Mouse (Mus musculus) limb, embryonic 14.5 days (tissue): Measurements from ENCODE around the gene Magi2. TPM values are rescaled to one million over a fixed set of nuclear protein-coding genes. Genes with fewer than 3 reads are reported as not detected.

ENCODE experiments used
- ATAC-seq: fragments of 200-750 bp; cut with Nextera tagmentation; 2 replicates; pipeline ENCODE4 v1.8.0; 2017; ENCODE audit warnings: low read depth, moderate number of reproducible peaks, moderate TSS enrichment; ENCODE audit not compliant: low FRiP score
- DNase-seq: peaks from one replicate; pipeline ENCODE4 v3.0.0-alpha.2; 2015; ENCODE audit warnings: low spot score
- H3K27ac ChIP-seq: fragments of 300-500 bp; sonication (generic); replicated peaks from 2 replicates; pipeline ENCODE4 v1.5.1; 2014; ENCODE audit warnings: low read depth, mild to moderate bottlenecking, low read length, moderate library complexity, mixed read lengths
- H3K27me3 ChIP-seq: fragments of 300-500 bp; sonication (generic); 2 replicates; pipeline ENCODE4 v1.6.1; 2014; ENCODE audit warnings: low read length, mixed read lengths; ENCODE audit not compliant: control insufficient read depth, insufficient read depth
- H3K36me3 ChIP-seq: fragments of 300-500 bp; sonication (generic); 2 replicates; pipeline ENCODE4 v1.6.1; 2014; ENCODE audit warnings: mild to moderate bottlenecking, low read length, moderate library complexity, mixed read lengths; ENCODE audit not compliant: control insufficient read depth, insufficient read depth
- H3K4me1 ChIP-seq: fragments of 300-500 bp; sonication (generic); 2 replicates; pipeline ENCODE4 v1.6.1; 2014; ENCODE audit warnings: antibody characterized with exemption, low read length, mixed read lengths; ENCODE audit not compliant: control insufficient read depth, insufficient read depth
- H3K4me2 ChIP-seq: fragments of 300-500 bp; sonication (generic); replicated peaks from 2 replicates; pipeline ENCODE4 v1.6.1; 2014; ENCODE audit warnings: low read depth, mild to moderate bottlenecking, low read length, moderate library complexity; ENCODE audit not compliant: severe bottlenecking
- H3K4me3 ChIP-seq: fragments of 300-500 bp; sonication (generic); replicated peaks from 2 replicates; pipeline ENCODE4 v1.5.1; 2014; ENCODE audit warnings: low read length
- H3K9ac ChIP-seq: fragments of 300-500 bp; sonication (generic); 2 replicates; pipeline ENCODE4 v1.6.1; 2014; ENCODE audit warnings: mild to moderate bottlenecking, low read depth, low read length, moderate library complexity; ENCODE audit not compliant: severe bottlenecking
- H3K9me3 ChIP-seq: fragments of 300-500 bp; sonication (generic); 2 replicates; pipeline ENCODE4 v1.6.1; 2016; ENCODE audit warnings: low read length; ENCODE audit not compliant: control insufficient read depth
- POLR2A ChIP-seq: fragments of 200-500 bp; IDR thresholded peaks from 2 replicates; pipeline ENCODE4 v1.8.0; 2012; ENCODE audit warnings: inconsistent platforms, mild to moderate bottlenecking, moderate library complexity, borderline replicate concordance; ENCODE audit not compliant: insufficient read depth, insufficient read length; ENCODE audit errors: extremely low read depth
- WGBS: fragments of 180-500 bp; shearing (Covaris S2); extraction: QIAGEN DNeasy Blood & Tissue Kit; methylation state at CpG from one replicate; pipeline ENCODE4 v1.1.7; 2014; 5-methylcytosine and 5-hydroxymethylcytosine counted together
- polyA plus RNA-seq, 2 experiments: library from polyadenylated mRNA; depleted of rRNA in 1 of 2; stranded (reverse) in 1 of 2; unstranded in 1 of 2; fragments of >200 nt; fragmentation: Nextera tagmentation in 1 of 2; extraction: Ambion mirVana in 1 of 2; gene quantifications; 2 replicates each; pipeline versions ENCODE4 v1.2.1 to v1.2.3; 2012 to 2014

Magi2 gene
- polyA plus RNA-seq, 2 experiments, result 4.0 to 4.5 TPM

- no peaks in the 10 kb centered on the region for H3K9me3 ChIP-seq
- 77% methylated on average over 10 of the region's 10 CpGs for WGBS
- H3K27me3 ChIP-seq, result no peaks in the 10 kb centered on the region
- no peak overlapping the region for H3K27ac ChIP-seq
- no peak for TF ChIP-seq POLR2A
- H3K36me3 ChIP-seq, result no peaks in the 10 kb centered on the region
- DNase-seq, result no peak
- H3K4me2 ChIP-seq, result no peak overlapping the region
- H3K4me3 ChIP-seq, result no peak overlapping the region
- ATAC-seq, result no peak
- peaks cover 2% of the 10 kb centered on the region; the same call in 1 of the 2 replicates for H3K4me1 ChIP-seq
- H3K9ac ChIP-seq, result no peak overlapping the region
Measured at GRCm38 (mm10) chr5:20681660-20682059, 1454.8 kb downstream of the Magi2 start.

- ATAC-seq, result no peak
- Histone ChIP-seq H3K9ac (no peak overlapping the region), H3K4me2 (no peak overlapping the region), H3K9me3 (no peaks in the 10 kb centered on the region), H3K27me3 (no peaks in the 10 kb centered on the region), H3K4me1 (no peaks in the 10 kb centered on the region), H3K4me3 (no peak overlapping the region), H3K36me3 (no peaks in the 10 kb centered on the region), H3K27ac (no peak overlapping the region)
- WGBS, result 66% methylated on average over 7 of the region's 7 CpGs
- TF ChIP-seq POLR2A, result no peak
- DNase-seq, result no peak
Measured at GRCm38 (mm10) chr5:20682208-20682607, 1455.4 kb downstream of the Magi2 start.

DNA sequence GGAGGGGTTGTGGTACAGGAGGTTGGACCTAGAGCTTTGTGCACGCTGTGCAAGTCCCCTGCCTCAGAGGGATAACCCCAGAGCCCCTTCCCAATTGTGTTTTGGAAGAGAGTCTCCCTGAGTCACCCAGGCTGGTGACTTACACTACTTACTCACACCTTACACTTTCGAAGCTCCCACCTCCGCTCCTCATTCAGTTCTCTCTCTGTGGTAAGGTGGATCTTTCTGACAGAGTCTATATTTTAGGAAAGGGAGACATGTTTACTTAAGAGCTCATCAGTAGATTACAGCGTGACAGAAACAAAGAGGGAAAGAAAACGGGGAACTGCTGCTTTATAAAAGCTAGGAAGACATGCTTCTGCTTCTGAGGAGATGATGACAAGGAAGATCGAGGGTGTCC is 1457.3 kb downstream of the Magi2 start:
- 83% methylated on average over 6 of the region's 6 CpGs for WGBS
- no peak for TF ChIP-seq POLR2A

DNA sequence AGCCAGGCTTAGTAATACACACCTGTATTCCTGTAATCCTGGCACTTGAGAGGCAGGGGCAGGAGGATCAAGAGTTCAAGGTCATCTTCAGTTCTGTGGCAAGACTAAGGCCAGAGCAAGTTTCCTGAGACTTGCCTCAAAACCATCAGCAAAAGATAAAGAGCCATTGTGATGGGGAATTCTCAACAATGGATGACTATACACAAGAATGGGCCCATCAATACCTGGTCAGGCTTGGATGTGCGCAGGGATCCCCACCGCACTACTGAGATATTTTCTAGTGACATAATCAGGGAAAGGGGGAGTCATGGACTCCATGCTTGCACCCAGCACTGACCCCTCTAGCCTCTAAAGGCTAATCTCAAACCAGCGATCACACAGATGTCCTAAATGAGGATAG is 1465.4 kb downstream of the Magi2 start:
- no peaks in the 10 kb centered on the region for H3K36me3 ChIP-seq
- H3K27ac ChIP-seq, result no peak overlapping the region
- TF ChIP-seq POLR2A, result no peak
- H3K4me3 ChIP-seq, result no peak overlapping the region
- H3K4me1 ChIP-seq, result no peaks in the 10 kb centered on the region
- H3K27me3 ChIP-seq, result no peaks in the 10 kb centered on the region
- no peak for ATAC-seq
- DNase-seq, result no peak
- no peaks in the 10 kb centered on the region for H3K9me3 ChIP-seq
- H3K9ac ChIP-seq, result no peak overlapping the region
- 94% methylated on average over 3 of the region's 3 CpGs for WGBS
- no peak overlapping the region for H3K4me2 ChIP-seq

More for the DNA sequence above, 1457.3 kb downstream of the Magi2 start:
- H3K9ac ChIP-seq, result no peak overlapping the region
- H3K4me1 ChIP-seq, result no peaks in the 10 kb centered on the region
- H3K4me2 ChIP-seq, result no peak overlapping the region
- no peak for DNase-seq
- H3K9me3 ChIP-seq, result no peaks in the 10 kb centered on the region
- ATAC-seq, result no peak
- no peak overlapping the region for H3K4me3 ChIP-seq
- H3K36me3 ChIP-seq, result no peaks in the 10 kb centered on the region
- H3K27ac ChIP-seq, result no peak overlapping the region
- no peaks in the 10 kb centered on the region for H3K27me3 ChIP-seq

DNA sequence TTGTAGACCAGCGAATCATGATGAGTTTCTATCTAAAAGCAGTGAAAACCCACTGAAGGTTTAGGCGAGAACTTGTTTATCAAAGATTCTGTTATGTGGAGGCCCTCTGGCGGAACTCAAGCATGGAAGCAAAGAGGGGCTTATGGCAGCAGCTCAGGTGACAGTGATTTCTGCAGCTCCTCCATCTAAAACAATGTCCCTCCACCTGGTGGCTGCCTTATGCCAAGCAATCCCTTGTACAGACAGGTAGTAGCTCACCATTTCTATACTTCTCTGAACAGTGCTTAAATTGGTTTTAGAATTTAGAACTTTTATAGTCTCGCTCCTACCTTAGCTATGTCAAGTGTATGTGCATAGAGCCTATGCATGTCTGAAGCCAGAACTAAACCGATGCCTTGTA is 1472.3 kb downstream of the Magi2 start:
- WGBS, result 87% methylated on average over 5 of the region's 5 CpGs

More for the DNA sequence above, 1472.3 kb downstream of the Magi2 start:
- Histone ChIP-seq H3K4me1 (no peaks in the 10 kb centered on the region), H3K27me3 (no peaks in the 10 kb centered on the region), H3K36me3 (no peaks in the 10 kb centered on the region), H3K9ac (no peak overlapping the region), H3K9me3 (no peaks in the 10 kb centered on the region), H3K4me3 (no peak overlapping the region), H3K27ac (no peak overlapping the region), H3K4me2 (no peak overlapping the region)
- no peak for TF ChIP-seq POLR2A
- ATAC-seq (no peak), DNase-seq (no peak)
